Mouse (Mus musculus): ENCODE data around the gene Fam120a.

GRCm38 (mm10) chr13:48968750-48969088 is 902 bp upstream of the Fam120a start:
- TF ChIP-seq POLR2AphosphoS5 (IDR thresholded peaks at IDR 0.05; ENCODE audit: insufficient replicate concordance, low read depth, low read length) (no peak), CTCF (IDR thresholded peaks at IDR 0.05; ENCODE audit: low read depth, low read length) (no peak), GATA1 (IDR thresholded peaks at IDR 0.05; ENCODE audit: borderline replicate concordance, low read length) (no peak), TAL1 (conservative IDR thresholded peaks at IDR 0.05; ENCODE audit: low read depth, low read length) (no peak), GATA2 (IDR thresholded peaks at IDR 0.05; ENCODE audit: borderline replicate concordance, low read depth, low read length) (no peak)
